Mouse (Mus musculus) liver, postnatal 0 days (tissue): Measurements from ENCODE around the gene Gpr141.

Experiments used
- CTCF ChIP-seq: sonication (generic); IDR thresholded peaks from 2 replicates; pipeline ENCODE4 v1.5.1; 2016; ENCODE audit warnings: antibody characterized with exemption, low read depth
- EP300 ChIP-seq: IDR thresholded peaks from 2 replicates; pipeline ENCODE4 v1.6.1; 2016; ENCODE audit warnings: antibody characterized with exemption, low read depth, mild to moderate bottlenecking

- TF ChIP-seq EP300 (no peak), CTCF (no peak)
These were observed 106.9 kb downstream of the Gpr141 start for GRCm38 (mm10) chr13:19717201-19717600.
